Mouse (Mus musculus) heart, postnatal 25 days (tissue): Measurements from ENCODE around the gene Bmp6. TPM values are rescaled to one million over a fixed set of nuclear protein-coding genes. Genes with fewer than 3 reads are reported as not detected.
A peak's percentile ranks its signal among the peaks of the same experiment; 100 is the strongest.

Experiments used
- DNase-seq: peaks from one replicate; pipeline ENCODE4 v3.0.0; 2022; ENCODE audit warnings: low spot score
- intact Hi-C: fragments of 180-260 bp; cut with DNase I; formaldehyde crosslinking; loops from one replicate; pipeline ENCODE4 v1.15.1; 2025
- total RNA-seq, 2 experiments: library from RNA; stranded (reverse); gene quantifications; 2 replicates each; pipeline ENCODE4 v1.2.3; 2021

The Bmp6 gene
- 10 to 100 TPM; 19.6 to 23.8 TPM for total RNA-seq

DNA sequence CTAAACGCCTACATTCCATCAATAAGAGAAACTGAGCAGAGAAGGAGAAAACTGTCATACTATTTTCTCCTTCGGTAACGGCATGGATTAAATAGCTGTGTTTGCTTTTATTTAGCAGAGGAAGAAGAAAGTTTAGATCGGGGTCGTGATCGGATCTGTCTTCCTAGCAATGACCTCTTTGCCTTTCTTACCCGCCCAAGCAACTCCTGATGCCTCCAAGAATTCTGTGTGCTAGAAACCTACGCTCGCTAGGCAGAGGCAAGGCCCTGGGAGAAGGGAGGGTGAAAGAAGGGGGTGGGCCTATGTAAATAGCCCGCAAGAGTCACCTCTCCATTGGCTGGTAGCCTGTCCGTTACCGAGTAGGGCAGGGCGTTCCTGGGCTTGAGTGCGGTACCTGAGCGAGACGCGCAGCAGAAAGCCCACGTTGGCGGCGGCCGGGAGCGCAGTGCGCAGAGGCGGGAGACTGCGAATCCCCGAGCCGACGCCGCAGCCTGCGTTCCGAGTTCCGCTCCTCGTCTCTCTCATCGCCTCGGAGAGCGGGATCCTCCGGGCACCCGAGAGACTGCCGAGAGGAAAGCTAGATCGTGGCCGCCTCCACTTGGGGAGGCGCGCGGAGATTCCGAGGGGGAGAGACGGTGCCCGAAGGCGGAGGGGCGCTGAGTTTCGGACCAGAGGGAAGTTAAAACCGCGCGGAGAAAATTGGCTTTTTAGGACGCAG is at the start of gene Bmp6:
Gene Bmp6, plus strand, starts transcription at position 395 of the 718 bp plus-strand sequence.
- intact Hi-C loops = loop anchor here (5.0 kb wide), 1 partner anchor 138 kb away; no protein-coding TSS in a partner anchor
- peak; percentile 80 for DNase-seq

DNA sequence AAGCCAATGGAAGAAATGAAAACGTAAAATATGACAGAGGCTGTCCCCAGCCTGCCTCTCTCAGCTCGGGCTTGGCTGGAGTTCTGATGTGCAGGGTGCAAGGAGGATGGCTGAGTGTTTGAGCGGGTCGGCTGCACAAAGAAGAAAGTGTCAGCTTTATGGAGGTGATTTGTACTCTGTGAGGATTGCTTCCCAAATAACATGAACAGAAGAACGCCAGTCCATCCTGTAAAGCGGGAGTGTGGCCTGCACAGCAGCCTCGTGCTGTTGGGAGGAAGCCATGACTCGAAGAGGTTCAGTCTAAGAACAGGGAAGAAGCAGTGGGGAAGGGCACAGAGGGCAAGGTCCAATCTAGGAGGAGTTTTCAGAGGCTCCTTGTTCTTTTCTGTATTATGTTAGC is 48.7 kb upstream of the Bmp6 start:
- intact Hi-C loops = no loop called here
- DNase-seq = no peak

DNA sequence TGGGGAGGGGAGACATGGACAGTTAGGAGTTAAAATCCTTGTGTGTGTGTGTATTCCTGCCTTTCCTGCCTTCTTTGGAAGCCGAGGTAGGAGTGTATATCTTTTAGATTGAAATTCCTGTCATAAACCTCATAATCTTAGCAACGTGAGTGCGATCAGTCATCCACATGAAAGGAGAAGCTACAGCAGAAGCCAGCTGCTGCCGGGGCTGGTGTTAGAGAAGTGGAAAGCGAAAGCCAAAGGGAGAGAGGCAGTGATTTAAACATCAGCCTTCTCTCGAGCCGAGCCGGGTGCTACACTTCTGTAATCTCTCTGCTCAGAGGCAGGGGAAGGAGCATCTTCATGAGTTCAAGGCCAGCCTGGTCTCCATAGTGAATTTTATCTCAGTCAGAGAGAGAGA is 48.3 kb upstream of the Bmp6 start:
- no peak for DNase-seq
- intact Hi-C loops = no loop called here

DNA sequence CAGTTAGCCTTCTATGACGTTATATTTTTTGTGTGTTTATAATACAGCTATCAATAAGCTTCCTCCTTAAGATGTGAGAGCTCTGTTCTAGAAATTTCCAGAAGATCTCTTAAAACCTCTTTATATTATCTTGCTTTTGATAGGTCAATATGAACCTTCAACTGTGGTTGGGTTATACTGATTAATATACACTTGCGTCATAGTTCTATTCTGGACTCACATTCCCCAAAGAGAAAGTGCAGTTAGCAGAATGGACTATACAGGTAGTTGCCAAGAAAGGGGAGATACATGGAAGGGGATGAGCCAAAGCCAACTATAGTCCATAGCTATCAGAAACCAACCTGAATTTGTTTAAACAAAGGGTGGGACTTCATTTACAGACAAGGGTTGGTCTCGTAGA is 33.8 kb upstream of the Bmp6 start:
- DNase-seq = no peak
- intact Hi-C loops = no loop called here

DNA sequence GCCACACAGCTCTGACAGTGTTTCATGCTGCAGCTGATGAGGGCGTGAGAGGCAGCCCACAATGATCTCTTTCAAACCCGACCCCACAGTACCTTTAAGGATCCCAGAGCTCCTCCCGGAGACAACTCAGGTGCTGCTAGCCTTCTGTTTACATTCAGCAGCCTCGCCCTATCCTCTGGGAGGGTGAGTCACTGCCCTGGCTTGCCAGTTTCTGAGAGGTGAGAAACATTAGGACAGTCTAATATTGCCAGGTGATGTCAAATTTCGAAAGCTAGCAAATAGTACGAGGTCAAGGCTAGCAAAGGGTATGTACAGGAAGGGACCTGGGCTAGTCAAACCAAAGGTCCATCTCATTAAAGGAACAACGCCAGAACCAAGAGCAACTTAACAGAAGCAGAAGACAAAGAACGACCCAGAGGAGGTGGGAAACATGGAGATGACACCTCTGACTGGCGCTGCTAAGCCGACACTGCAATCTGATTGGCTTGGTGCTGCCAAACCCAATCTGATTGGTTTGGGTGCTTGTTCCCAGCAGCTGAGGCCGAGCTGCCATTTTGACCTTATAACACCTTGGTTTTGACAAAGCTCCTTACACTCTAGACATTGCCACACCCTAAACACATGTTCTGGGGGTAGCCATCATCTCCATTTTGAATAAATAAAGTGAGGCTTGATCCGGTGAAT is 32.4 kb upstream of the Bmp6 start:
- intact Hi-C loops = no loop called here

DNA sequence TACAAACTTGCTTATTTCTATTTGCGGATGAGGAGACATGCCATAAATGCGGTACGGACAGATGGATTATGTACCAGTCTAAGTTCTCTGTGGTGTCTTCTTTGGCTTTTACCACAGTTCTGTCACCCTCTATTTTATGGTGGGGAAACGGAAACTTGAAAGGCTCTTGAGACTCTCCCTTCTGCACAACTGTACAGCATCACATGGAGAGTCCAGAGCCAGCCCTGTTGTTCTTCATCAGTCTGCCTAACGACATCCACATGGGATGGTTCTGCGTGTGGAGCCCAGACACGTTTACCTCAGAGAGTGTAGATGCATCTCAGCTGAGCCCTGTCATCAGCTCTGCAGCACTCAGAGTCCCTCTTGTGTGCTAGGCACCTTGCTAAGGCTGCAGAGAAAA is 30.3 kb upstream of the Bmp6 start:
- intact Hi-C loops = no loop called here
- no peak for DNase-seq

More for the DNA sequence above, 32.4 kb upstream of the Bmp6 start:
- DNase-seq = no peak

DNA sequence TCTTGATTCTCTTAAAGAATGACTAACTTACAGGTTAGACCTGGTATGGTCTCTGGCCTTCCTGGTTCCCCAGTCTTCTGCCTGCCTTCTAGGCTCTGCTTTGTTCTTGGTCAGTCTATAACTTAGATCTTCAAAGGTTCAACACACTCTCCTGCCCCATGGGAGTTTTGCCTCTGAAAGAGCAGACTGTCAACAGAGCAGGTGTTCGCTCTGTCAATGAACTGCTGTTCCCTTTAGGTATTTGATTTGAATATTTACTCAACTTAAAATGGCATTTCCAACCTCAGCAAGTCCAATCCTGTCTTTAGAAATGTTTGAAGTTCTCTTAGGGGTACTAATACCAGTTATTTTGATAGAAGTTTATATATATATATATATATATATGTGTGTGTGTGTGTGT is 26.5 kb upstream of the Bmp6 start:
- intact Hi-C loops = no loop called here
- DNase-seq = no peak

DNA sequence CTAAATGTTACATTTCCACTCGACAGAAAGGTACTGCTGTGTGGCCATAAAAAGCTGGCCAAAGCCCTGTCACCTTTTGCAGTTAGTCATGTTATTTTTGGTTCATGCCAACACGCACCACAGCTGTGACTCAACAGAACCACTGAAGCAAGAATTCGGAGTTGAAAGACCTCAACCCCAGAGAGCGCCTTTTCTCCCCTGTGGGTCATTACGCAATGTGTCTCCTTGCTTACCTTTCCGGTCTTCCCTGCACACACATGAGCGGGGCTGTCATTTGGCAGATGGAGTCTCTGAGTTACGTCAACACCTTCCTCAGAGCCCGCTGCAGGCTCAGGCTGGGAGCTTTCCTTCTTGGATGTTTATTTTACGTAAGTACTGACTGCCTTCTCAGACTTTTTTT is 24.6 kb upstream of the Bmp6 start:
- intact Hi-C loops = no loop called here
- DNase-seq = no peak

DNA sequence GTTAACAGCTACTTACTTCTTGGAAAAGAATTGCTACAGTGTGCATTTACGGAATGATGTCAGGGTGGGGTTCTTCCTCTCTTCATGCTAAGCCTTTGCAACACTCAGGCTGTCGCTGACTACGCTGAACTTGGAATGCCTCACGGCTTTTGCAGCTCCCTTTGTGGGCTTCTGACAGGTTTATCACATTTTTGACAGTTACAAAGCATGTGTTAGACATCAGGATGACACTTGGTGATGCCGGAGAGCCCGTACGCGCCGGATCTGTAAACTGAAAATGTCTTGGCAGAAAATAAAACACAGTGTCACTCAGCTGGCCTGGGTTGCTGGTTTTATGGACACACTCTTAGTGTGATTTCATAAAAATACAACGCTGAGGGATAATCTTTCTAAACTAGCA is 20.5 kb upstream of the Bmp6 start:
- intact Hi-C loops = no loop called here
- no peak for DNase-seq

DNA sequence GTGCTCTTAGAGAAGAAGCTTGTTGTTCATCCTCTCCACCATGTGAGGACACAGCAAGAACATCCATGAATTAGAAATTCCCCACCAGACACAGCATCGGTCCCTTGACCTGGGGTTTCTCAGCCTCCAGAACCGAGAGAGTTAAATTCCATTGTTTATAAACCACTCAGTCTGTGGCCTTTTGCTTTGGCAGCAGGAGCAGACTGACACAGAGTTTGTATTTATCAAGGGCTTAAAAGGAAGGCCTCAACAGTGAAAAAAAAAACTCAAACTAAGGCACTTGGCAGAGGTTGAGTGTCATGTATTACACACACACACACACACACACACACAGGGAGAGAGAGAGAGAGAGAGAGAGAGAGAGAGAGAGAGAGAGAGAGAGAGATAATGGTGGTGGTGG is 17.5 kb upstream of the Bmp6 start:
- no peak for DNase-seq
- intact Hi-C loops = no loop called here

DNA sequence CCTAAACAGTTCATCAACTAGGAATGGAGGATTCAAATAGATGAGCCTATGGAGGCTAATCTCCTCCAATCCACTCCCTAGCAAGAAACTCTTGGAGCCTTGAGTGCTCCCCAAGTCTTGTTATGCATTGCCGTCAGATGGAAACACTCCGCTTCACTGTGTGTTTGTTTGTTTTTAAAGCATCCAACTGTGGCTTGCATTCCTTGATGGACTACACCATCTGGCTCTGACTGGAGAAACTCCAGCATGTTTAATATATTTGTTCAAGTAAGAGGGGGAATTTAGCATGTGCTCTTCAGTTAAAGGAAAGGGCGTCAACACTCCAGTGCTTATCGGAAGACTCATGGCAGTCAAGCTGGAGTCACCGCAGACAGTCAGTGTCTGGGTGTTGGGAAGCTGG is 11.4 kb upstream of the Bmp6 start:
- DNase-seq = no peak
- intact Hi-C loops = no loop called here

DNA sequence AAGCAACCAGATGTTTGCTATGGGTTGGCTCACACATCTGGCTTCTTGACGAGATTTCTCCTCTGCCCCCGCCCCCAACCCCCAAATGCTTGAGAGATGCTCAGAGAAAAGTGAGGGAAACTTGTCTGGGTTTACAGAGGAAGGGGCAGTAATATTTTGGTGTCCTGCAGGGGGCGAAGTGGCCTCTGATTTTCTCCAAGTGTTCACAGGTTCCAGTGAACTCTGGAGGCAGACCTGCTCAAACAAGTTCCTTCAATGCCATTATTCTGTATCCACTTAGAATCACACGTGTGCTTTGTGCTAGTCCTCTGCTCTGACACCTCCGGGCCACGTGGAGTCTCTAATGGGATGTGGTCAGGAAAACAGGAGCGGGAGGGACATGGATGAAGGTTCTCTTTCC is 2.3 kb upstream of the Bmp6 start:
- intact Hi-C loops = loop anchor here (1.0 to 2.0 kb wide), 3 partner anchors 96 to 255 kb away; no protein-coding TSS in a partner anchor
- peak; percentile 19 for DNase-seq

DNA sequence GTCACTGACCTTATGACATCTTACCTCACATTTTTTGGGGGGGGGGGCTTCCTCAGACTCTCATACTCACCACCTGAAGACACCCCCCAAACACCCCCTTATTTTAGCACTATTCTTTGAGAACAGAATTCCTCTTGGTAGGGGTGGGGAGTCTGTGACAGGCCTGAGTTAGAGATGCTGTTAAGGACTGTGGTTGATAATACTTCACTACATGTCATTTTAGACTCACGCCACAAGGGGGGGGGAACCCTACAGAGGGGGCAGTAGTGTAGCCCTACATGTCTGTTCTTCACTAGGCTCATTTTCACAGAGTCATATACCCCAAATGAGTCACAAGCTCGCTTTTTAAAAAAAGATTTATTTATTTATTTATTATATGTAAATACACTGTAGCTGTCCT is 1.7 kb upstream of the Bmp6 start:
- intact Hi-C loops = loop anchor here (2.0 kb wide), 1 partner anchor 96 kb away; no protein-coding TSS in a partner anchor
- DNase-seq = no peak

DNA sequence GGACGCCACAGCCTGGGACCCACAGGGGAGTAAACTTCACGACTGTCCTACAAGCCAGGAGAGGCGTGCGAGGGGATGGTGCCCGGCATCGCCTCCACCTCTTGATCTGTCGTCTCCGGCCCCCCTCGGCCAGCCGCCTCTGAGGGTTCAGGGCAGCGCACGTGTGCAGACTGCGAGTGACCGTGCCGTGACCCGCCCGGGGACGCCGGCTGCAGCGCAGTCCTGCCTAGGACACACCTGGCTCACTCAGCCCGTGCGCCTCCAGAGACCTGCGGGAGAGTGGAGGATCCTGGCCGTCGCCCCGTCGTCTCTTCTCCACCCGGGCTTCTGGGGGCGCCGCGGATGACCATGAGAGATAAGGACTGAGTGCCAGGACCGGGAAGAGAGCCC is 519 bp downstream of the Bmp6 start:
- intact Hi-C loops = loop anchor here (5.0 kb wide), 1 partner anchor 138 kb away; no protein-coding TSS in a partner anchor

DNA sequence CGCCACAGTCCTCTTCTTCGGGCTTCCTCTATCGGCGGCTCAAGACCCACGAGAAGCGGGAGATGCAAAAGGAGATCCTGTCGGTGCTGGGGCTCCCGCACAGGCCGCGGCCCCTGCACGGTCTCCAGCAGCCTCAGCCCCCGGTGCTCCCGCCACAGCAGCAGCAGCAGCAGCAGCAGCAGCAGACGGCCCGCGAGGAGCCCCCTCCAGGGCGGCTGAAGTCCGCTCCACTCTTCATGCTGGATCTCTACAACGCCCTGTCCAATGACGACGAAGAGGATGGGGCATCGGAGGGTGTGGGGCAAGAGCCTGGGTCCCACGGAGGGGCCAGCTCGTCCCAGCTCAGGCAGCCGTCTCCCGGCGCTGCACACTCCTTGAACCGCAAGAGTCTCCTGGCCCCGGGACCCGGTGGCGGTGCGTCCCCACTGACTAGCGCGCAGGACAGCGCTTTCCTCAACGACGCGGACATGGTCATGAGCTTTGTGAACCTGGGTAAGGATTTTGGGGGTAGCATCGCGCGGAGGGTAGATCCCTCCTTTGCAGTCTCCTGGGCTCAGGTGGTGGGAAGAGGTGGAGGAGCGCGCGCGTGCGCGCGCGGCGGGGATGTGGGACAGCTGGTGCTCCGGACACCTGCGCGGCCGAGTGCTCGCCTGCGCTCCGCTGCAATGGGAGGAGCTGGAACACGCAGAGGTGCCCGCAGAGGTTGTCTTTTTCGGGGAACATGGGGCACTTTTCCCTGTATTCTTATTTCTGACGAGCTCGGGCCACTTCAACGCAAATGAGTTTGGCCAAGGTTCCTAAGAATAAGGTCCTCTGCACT is 1.4 kb downstream of the Bmp6 start:
- no peak for DNase-seq
- intact Hi-C loops = loop anchor here (5.0 kb wide), 1 partner anchor 139 kb away; no protein-coding TSS in a partner anchor

More for the DNA sequence above, 519 bp downstream of the Bmp6 start:
- no peak for DNase-seq

DNA sequence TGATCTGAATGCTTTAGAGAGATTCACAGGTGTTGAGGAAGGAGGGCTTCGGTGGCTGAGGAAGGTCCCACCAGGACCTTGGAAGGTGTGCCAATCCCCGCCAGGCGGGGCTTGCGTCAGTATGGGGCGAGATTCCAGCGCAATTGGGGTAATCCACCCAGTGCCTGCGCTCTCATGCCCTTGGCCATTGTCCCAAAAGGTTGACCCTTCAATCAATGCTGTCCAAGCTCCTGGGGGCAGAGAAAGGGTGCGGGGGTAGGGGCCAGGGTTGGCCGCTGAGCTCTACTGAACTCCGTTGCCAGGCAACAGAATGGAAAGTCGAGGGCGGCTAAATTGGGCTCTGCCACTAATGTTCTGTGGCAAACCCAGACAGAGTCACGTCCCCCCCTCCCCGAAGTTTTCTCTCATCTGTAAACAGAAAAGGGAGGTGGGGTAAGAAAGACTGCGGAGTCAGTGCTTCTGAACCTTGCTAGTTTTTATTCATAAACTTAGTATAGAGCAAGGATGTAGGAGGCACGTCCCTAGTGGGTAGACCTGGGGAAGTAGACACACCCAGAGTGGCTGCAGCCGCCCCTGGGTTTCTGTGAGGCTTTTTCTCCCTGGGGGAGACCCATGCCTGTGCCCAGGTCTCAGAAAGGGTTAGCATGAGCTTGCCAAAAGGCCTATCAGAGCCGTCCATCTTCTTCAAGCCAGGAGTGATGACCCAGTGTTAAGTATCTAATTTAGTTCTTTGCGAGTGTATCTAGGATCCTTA is 2.3 kb downstream of the Bmp6 start:
- intact Hi-C loops = loop anchor here (5.0 kb wide), 1 partner anchor 140 kb away; no protein-coding TSS in a partner anchor
- DNase-seq = peak; percentile 16

DNA sequence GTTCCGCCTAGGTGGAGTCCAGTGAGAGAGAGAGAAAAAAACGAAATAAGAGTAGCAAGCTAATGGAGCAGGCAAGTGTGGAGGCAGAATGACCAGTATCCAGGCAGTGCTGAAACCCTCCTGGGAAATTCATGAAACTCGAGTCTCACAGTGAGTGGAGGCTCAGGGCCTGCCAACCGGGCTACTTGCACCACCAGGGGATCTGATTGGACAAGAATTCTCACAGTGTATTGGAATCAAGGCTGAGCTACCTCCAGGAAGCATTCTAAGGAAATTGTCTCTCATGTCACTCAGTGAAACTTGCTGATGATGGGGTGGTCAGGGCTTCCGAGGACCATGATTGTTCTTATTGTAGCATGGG is 2.8 kb downstream of the Bmp6 start:
- DNase-seq = no peak
- intact Hi-C loops = loop anchor here (5.0 kb wide), 1 partner anchor 140 kb away; no protein-coding TSS in a partner anchor

DNA sequence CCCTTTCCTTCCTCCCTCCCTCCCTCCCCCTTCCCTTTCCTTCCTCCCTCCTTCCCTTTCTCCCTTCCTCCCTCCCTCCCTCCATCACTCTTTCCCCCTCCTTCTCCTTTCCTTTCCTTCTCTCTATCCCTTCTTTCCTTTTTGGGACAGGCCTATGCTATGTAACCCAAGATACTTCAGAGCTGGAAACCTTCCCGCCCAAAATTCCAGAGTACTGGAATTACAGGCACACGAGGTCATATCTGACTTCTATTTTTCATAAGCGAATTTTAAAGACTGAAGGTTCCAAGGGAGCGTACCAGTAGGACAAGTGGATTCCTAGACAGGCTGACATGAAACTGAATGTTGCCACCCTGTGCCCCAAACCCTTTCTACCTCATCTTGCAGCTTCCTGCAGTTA is 4.1 kb downstream of the Bmp6 start:
- intact Hi-C loops = loop anchor here (5.0 kb wide), 1 partner anchor 142 kb away; no protein-coding TSS in a partner anchor
- no peak for DNase-seq

DNA sequence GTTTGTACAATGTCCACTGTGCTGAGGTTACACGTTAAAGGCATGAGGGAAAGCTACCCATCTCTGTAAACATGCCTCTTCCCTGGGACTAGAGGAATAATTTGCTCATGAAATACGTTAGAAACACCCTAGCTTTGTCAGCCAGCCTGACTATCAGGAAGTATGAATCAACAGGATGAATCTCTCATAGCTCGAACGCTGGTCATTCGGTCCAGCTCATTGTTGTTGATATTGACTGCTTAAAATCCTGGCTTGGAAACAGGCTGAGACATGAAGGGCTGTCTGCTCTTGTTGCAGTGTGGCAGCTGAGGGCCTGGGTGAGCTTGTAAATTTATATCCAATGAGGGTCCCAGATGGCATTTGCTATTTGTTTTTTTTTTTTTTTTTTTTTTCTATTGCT is 4.9 kb downstream of the Bmp6 start:
- DNase-seq = no peak
- intact Hi-C loops = loop anchor here (5.0 kb wide), 1 partner anchor 143 kb away; no protein-coding TSS in a partner anchor

DNA sequence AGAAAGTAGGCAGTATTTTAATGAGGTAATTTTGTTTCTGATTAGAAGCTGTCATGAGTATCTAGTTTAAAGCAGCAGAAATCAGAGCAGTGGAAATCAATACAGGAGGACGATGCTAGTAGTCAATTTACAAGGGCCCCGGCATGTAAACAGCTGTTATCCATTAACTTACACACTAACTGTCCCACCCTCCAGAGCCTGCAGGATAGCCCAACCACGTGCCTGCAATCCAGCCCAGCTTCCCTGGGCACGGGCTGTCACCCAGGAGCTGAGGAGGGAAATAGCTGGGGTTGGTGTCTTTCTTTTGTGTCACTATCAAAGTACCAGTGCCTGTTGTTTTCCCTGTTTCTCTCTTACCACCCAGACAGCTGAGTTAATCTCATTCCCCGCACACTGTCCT is 7.1 kb downstream of the Bmp6 start:
- intact Hi-C loops = no loop called here
- no peak for DNase-seq
